Mouse (Mus musculus): ENCODE measurements at regions not wholly inside any gene's neighbourhood (a gene's known extent, or its start where the extent isn't known, plus 50 kb on each side); places are given as distances from the start of the nearest gene placed in this dataset.

- no peak overlapping the region for H3K27ac ChIP-seq (replicated peaks)
- H3K9ac ChIP-seq (replicated peaks): no peak overlapping the region
- no peaks in the 10 kb centered on the region for H3K4me1 ChIP-seq
- H3K36me3 ChIP-seq: no peaks in the 10 kb centered on the region
- no peaks in the 10 kb centered on the region; the same call in 1 of the 2 replicates for H3K27me3 ChIP-seq
- no peak overlapping the region for H3K4me3 ChIP-seq
- no peak overlapping the region for H3K4me2 ChIP-seq (replicated peaks)
- no peak for ATAC-seq (ENCODE audit: low FRiP score, low read depth)
- H3K9me3 ChIP-seq: no peaks in the 10 kb centered on the region
- 75% methylated on average over 21 of the region's 21 CpGs for WGBS
Observed at GRCm38 (mm10) chr6:67088741-67089455, 51.6 kb upstream of the Gadd45a start.

DNA sequence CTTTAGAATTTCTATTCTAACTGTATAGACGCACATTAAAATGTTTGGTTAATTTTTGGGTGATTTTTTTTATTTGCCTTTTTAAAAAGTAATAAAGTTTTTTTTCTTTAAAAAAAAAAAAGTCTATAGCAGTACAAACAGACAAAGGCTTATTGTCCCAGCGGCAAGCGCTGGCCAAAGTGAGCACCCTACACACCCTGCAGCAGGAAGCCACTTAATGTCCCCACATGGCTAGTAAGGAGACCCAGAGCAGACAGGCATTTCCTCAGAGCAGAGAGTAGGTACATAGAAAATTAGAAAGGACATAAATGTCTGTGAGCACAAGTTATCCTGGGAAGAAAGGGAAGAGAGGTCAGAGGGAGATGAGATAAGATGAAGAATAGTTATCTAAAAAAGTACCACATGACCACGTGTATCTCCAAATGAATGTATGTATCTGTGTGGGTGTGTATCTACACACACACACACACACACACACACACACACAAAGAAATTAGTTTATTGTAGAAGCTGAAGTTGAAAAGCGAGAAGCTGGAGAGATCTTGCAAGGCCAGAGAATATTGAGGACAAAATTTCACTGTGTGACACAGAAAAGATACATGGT is 50.7 kb upstream of the Gadd45a start:
- Histone ChIP-seq H3K9me3 (no peaks in the 10 kb centered on the region), H3K36me3 (no peaks in the 10 kb centered on the region), H3K27ac (replicated peaks) (no peak overlapping the region), H3K4me2 (replicated peaks) (no peak overlapping the region), H3K27me3 (no peaks in the 10 kb centered on the region; the same call in 1 of the 2 replicates), H3K4me1 (no peaks in the 10 kb centered on the region), H3K4me3 (no peak overlapping the region), H3K9ac (replicated peaks) (no peak overlapping the region)
- no peak for ATAC-seq (ENCODE audit: low FRiP score, low read depth)
- 82% methylated on average over 5 of the region's 5 CpGs for WGBS

- Histone ChIP-seq H3K27me3 (no peaks in the 10 kb centered on the region; the same call in 1 of the 2 replicates), H3K9me3 (no peaks in the 10 kb centered on the region), H3K4me1 (no peaks in the 10 kb centered on the region), H3K4me2 (replicated peaks) (no peak overlapping the region), H3K4me3 (no peak overlapping the region), H3K36me3 (no peaks in the 10 kb centered on the region), H3K27ac (replicated peaks) (no peak overlapping the region), H3K9ac (replicated peaks) (no peak overlapping the region)
- no peak; the same call in 1 of the 2 replicates for ATAC-seq (ENCODE audit: low FRiP score, low read depth)
- WGBS: 55% methylated on average over 3 of the region's 3 CpGs
Observed at GRCm38 (mm10) chr6:67087393-67087792, 50.1 kb upstream of the Gadd45a start.
